Mouse (Mus musculus): ENCODE measurements around the gene Cela3b.
A peak's percentile ranks its signal among the peaks of the same experiment; 100 is the strongest.
"Not testable (repeated sequence)": the region's sequence is repeated elsewhere in the genome, so short reads cannot be mapped to it uniquely, and the experiment has no call there.

Gene Cela3b

DNA sequence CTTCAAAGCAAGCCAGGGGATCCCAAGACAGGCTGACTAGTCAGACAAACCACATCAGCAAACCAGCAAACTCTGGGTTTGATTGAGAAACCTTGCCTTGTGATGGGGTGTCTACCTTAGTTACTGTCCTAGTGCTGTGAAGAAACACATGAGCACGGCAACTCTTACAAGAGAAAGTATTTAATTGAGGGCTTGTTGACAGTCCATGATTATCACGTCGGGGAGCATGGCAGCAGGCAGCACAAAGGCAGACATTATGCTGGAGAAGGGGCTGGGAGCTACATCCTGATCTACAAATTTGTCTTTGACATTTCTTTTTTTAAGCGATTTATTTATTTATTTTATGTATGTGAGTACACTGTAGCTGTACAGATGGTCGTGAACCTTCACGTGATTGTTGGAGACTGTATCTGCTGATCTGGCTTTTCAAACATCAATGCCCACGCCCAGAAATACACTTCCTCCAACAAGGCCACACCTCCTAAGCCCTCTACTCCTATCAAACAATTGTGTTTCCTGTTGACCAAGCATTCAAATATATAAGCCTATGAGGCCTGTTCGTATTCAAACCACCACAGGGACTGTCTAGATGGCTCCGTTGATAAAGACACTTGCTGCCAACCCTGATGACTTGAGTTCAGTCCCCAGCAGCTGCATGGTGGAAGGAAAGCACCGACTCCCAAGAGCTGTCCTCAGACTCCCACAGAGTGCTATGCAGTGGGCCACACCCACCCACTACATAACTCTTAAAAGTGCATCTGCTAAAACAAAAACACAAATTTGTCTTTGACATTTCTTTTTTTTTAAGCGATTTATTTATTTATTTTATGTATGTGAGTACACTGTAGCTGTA lies 12.4 kb downstream of the Cela3b start:
- no peak for DNase-seq (ENCODE audit: low spot score)

GRCm38 (mm10) chr4:137414936-137415335 lies 15.4 kb downstream of the Cela3b start:
- DNase-seq (ENCODE audit: low spot score) = no peak

DNA sequence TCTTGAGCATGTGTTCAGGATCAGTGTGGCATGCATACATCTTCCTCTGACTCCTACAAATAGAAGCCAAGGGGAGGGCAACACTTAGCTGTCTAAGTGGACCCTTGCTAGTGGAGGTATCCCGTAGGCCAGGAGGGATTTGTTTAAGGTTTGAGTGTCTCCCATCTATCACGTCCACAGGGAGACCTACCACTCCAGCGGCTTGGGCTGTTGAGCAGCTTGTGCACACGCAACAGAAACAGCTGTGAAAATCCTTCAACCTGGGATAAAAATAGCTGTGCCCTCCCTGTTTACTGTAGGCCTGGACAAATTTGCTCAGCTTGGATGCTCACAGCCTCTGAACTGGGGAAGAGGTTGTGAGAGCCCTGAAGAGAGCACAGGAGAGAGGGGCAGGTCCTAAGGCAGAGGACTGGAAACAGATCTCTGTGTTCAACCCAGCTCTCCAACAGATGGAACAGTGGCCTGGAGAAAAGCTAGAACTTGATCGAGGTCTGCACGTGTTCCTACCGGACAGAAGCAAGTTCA lies 18.1 kb downstream of the Cela3b start:
- DNase-seq (ENCODE audit: low spot score) = not testable (repeated sequence)

GRCm38 (mm10) chr4:137409691-137410090 lies 20.6 kb downstream of the Cela3b start, which contains the start of gene Cela3a:
TSS of gene Cela3a (minus strand) at chr4:137409791.
- DNase-seq (ENCODE audit: low spot score) = no peak

DNA sequence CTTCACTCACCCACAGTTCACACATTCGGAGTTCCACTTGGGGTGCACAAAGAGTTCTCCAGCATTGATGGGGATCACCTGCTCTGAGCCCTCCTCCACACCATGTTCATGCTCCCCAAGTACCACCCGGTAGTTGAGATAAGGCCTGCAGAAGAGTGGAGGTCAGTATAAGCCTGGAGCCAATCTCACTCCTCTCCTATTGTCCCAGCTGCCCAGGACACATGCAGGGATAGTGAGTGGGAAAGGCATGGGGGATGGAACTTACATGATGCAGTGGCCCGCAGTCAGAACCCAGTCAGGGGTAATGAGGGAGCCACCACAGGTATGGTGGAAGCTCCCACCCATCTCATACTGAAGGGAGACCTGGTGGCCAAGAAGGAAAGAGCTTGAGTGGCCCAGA lies 24.8 kb downstream of the Cela3b start:
- no peak for DNase-seq (ENCODE audit: low spot score)

DNA sequence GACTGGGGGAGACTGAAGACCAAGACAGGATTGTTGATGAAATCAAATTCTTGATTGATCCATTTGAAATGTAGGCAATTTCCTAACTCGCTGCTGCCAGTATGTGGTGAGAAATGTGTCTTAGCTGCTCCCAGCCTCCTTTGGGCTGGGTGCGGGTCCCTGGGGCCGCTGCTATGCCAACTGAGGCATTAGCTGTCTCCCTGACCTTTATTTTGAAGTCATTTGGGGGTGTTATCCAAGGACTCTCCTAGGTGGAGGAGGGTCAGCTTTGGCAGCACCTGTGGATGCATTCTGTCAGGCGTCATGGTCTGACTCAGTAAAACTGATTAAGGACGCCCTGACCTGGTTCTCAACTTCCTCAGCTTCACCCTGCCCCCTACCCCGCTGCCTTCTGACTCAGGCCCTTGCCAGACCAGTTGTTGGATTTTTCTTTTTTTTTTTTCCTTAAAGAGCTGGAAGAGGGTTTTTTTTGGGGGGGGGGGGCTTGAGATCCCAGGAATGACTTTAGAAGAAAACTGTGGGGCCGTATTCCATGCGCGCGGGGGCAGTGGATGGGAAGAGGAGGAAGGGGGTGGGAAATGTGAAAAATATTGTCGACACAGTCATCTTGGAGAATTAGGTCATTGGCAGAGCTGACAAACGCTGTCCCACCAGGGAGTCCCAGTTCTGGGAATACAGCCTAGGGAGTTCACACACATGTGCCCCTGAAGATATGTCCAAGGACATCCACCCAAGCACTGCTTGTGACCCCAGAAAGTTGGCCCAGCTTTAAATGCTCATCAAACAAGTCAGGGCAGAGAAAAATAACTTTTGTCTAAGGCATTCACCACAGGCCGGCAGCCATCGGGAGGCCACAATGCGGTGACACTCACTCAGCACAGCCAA lies 33.5 kb downstream of the Cela3b start:
- DNase-seq (ENCODE audit: low spot score) = no peak

- DNase-seq (ENCODE audit: low spot score) = no peak
Measured at GRCm38 (mm10) chr4:137393378-137394135, 36.8 kb downstream of the Cela3b start.

DNA sequence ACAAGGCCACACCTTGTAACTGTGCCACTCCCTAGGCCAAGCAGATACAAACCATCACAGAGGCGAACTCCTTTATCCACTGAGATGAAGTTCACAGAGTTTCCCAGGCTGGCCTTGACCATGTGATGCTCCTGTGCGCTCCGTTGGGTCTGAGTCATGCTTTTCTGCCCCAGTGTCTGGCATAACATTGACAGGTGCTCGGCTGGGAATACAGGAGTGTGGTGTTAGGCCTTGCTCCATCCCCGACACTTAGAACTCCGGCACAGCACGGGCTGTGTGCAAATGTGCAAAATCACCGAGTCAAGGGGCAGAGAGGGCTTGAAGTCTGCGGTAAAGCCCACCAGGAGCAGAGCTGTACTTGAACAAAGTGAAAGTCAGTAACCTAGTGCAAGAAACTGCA lies 37.5 kb downstream of the Cela3b start:
- DNase-seq (ENCODE audit: low spot score) = no peak

- DNase-seq (ENCODE audit: low spot score) = no peak
Measured at GRCm38 (mm10) chr4:137391287-137391686, 39.1 kb downstream of the Cela3b start.

GRCm38 (mm10) chr4:137390196-137390595 lies 40.1 kb downstream of the Cela3b start:
- no peak for DNase-seq (ENCODE audit: low spot score)

- DNase-seq (ENCODE audit: low spot score) = no peak
Measured at GRCm38 (mm10) chr4:137388983-137389382, 41.4 kb downstream of the Cela3b start.

DNA sequence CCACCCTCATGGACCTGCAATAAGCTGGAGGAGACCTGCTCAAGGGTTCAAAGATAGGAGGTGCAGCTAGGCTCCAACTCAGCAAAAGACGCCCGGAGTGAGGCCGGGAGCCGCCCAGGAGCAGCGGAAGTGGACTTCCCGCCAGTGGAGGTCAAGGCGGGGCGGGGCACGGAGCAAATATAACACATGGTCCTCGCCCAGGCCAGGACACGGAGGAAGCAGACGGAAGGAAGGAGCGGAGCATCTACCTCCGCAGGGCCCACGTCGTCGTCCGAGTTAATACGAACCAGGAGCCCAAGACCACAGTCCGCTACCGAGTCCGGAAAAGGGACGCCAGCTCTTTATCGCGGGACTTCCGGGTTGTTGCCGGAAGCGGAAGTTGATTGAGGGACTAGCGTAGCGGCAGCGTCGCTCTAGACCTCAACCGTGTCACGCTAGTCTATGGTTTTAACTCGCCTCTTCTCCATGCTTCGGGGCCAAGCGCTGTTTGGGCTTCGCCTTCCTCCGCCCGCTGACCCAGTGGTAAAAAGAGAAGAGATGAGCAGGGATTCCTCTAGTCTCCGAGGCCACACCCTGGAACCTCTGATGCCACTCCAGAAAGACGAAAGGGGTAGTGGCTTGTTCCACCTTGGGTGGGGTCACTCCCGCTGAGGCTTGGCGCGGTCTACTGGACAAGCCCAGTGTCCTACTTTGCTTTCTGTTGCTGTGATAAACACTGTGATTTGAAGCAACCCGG lies 42.1 kb downstream of the Cela3b start:
- peak; percentile 94 for DNase-seq (ENCODE audit: low spot score)

DNA sequence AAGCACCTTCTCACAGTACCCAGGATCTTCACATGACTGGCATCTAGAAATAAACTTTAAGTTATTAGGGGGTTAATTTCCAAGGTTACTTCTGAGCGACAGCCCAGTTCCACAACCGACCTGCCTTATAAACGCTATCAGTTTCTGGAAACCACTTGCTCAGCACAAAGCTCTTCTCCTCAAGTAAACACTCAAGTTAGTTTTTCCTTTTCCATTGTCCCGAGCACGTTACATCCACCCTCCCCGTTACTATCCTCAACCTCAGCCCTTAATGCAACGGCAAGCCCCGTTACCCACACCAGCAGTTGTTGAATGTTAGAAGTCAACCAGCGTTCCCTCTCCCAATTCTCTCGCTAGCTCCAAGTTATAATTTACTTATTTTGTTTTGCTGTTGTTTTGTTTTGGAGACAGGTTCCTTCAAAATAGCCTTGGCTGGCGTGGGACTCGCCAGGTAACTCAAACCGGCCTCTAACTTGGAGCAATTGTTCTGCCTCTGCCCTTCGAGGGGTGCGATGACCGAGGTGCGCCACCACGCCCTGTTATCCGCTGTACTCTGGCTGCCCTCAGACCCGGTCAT lies 42.8 kb downstream of the Cela3b start:
- no peak for DNase-seq (ENCODE audit: low spot score)

GRCm38 (mm10) chr4:137380702-137381605 lies 49.4 kb downstream of the Cela3b start:
- DNase-seq (ENCODE audit: low spot score) = peak; percentile 45

GRCm38 (mm10) chr4:137379713-137380255 lies 50.6 kb downstream of the Cela3b start:
- no peak for DNase-seq (ENCODE audit: low spot score)

- no peak for DNase-seq (ENCODE audit: low spot score)
Measured at GRCm38 (mm10) chr4:137379085-137379484, 51.3 kb downstream of the Cela3b start.

GRCm38 (mm10) chr4:137377526-137378304 lies 52.6 kb downstream of the Cela3b start:
- DNase-seq (ENCODE audit: low spot score) = no peak

GRCm38 (mm10) chr4:137376778-137377177 lies 53.6 kb downstream of the Cela3b start:
- DNase-seq (ENCODE audit: low spot score) = no peak

All from yolk sac, embryonic 10.5 days (tissue).